Mouse (Mus musculus): ENCODE measurements around the gene Hils1.
"Not testable (repeated sequence)": the region's sequence is repeated elsewhere in the genome, so short reads cannot be mapped to it uniquely, and the experiment has no call there.

Gene Hils1

GRCm38 (mm10) chr11:95006525-95007219 lies 39.3 kb downstream of the Hils1 start:
- no peak for DNase-seq

GRCm38 (mm10) chr11:95007418-95007817 lies 40.0 kb downstream of the Hils1 start:
- no peak for DNase-seq

- no peak for DNase-seq
Measured at GRCm38 (mm10) chr11:95008661-95009628, 41.6 kb downstream of the Hils1 start.

GRCm38 (mm10) chr11:95009629-95010014 lies 42.2 kb downstream of the Hils1 start, which contains the start of gene Samd14:
Gene Samd14, plus strand, starts transcription at chr11:95009879.
- DNase-seq: peak; percentile 84

- DNase-seq: no peak
Measured at GRCm38 (mm10) chr11:95010141-95010739, 42.8 kb downstream of the Hils1 start.

GRCm38 (mm10) chr11:95010841-95011403 lies 43.5 kb downstream of the Hils1 start:
- DNase-seq: not testable (repeated sequence)

GRCm38 (mm10) chr11:95011416-95011815 lies 44.0 kb downstream of the Hils1 start:
- no peak for DNase-seq

GRCm38 (mm10) chr11:95012075-95012474 lies 44.7 kb downstream of the Hils1 start:
- no peak for DNase-seq

- DNase-seq: no peak
Measured at GRCm38 (mm10) chr11:95012487-95012886, 45.1 kb downstream of the Hils1 start.

GRCm38 (mm10) chr11:95015484-95015883 lies 48.1 kb downstream of the Hils1 start:
- no peak for DNase-seq

Measured in cerebellum, adult 9-10 months (tissue).